Mouse (Mus musculus): ENCODE results near the gene Mbip. TPM values are rescaled to one million over a fixed set of nuclear protein-coding genes. Genes with fewer than 3 reads are reported as not detected.

Gene Mbip
- polyA plus RNA-seq (2012; rRNA removed): 36.6 and 37.2 TPM in 2 replicates

DNA sequence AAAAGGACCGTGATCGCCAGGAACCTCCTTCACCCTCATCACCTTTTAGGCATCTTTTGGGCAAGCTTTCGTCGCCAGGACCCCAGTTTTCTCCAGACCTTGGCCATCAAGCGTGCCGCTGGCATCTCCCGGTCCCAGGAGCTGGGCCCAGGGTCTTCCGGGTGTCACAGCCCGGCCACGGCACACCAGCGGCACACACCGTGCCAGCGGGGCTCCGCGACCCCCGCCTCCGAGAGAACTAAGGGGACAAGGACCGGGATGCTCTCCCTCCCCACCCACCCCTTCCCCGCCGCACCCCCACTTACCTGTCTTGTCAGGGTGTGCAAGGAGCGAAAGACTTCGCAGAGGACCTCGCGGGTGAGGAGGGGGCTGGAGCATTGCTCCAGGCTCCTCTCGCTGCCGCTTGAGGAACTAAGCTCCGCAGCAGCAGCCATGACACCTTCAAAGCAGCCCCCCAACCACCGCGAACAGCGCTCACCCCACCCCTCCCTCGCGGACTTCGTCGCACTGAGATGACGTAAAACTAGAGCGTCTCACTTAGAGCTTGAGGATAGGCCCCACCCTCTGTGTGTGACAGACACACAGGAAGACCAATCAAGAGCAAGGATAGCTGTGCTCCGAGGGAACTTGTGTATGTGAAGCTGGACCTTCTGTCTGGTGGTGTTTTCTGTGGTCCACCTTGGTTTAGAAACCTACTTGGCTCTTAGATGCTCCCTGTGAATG is at the start of gene Mbip:
Gene Mbip, minus strand, starts transcription at position 528 of the 723 bp plus-strand sequence.
- H3K27ac ChIP-seq (ENCODE audit: insufficient read depth, low read length): no peak within 1 kb of the TSS
- TF ChIP-seq POLR2A (IDR thresholded peaks at IDR 0.05; ENCODE audit: extremely low read depth, insufficient read depth, low read length) (peak; percentile 79), CTCF (IDR thresholded peaks at IDR 0.05; ENCODE audit: extremely low read depth, insufficient read depth, low read length) (no peak)
- no peaks in the 10 kb centered on the region for H3K4me1 ChIP-seq (ENCODE audit: control insufficient read depth, insufficient read depth, low read length)
- peak within 1 kb of the TSS; percentile 73 for H3K4me3 ChIP-seq (ENCODE audit: insufficient read depth, low read length)

GRCm38 (mm10) chr12:56387647-56388205 is 42.0 kb upstream of the Mbip start:
- no peak overlapping the region for H3K27ac ChIP-seq (ENCODE audit: insufficient read depth, low read length)
- no peak overlapping the region for H3K4me3 ChIP-seq (ENCODE audit: insufficient read depth, low read length)
- TF ChIP-seq CTCF (IDR thresholded peaks at IDR 0.05; ENCODE audit: extremely low read depth, insufficient read depth, low read length): no peak
- no peak for TF ChIP-seq POLR2A (IDR thresholded peaks at IDR 0.05; ENCODE audit: extremely low read depth, insufficient read depth, low read length)
- no peaks in the 10 kb centered on the region for H3K4me1 ChIP-seq (ENCODE audit: control insufficient read depth, insufficient read depth, low read length)

DNA sequence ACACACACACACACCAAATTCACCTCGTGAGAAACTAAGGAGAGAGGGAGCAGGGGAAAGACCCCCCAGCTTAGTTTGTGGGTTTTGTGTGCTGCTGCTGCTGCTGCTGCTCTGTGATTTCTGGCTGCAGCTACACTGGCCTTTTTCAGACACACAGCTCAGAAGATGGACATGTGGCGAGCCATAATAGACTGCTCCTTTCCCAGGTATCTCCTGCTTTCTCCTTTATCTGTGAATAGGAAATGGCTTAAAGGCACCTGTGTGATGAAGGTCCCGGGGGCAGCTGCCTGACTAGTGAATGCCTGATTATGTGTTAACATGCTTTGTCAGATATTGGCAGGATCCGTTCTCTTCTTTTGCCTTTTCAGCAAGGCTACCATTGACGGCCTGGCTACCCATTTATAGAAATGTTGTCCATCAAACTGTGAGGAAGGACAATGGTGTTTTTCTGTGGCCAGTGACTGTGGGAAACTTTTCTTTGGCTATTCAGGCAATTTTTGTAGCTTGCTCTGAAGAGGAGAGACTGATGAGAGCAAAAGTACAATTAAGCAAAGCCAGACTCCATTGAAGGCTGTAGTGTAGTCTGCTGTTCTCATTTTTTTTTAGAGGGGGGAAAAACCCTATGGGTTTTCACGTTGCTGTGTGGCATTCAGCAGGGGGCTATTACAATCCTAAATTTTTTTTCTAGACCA is 41.4 kb upstream of the Mbip start:
- H3K27ac ChIP-seq (ENCODE audit: insufficient read depth, low read length): no peak overlapping the region
- no peak for TF ChIP-seq POLR2A (IDR thresholded peaks at IDR 0.05; ENCODE audit: extremely low read depth, insufficient read depth, low read length)
- TF ChIP-seq CTCF (IDR thresholded peaks at IDR 0.05; ENCODE audit: extremely low read depth, insufficient read depth, low read length): no peak

DNA sequence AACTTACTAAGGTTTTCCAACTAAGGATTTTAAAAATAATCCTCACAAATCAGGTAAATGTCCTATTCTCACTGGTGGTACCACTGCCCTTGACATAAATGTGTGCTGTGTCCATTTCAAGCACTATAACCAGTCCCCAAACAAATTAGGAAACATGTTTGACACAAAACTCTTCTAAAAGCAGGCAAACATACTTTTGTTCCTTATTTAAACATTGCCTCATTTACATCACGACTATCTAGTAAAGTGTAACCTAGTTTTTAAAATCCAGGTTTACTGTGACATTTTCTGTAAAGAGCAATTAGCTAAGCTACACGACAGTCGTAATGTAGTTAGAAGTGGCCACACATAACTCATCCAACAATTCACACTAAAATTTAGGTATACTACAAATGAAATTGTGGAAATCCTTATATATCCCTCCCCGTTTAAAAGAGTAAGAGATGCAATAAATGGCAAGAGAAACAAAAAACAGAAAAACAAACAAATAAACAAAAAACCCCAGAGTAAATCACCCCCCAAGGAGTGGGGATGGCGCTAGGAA is 851 bp downstream of the Mbip start:
- H3K27ac ChIP-seq (ENCODE audit: insufficient read depth, low read length): no peak overlapping the region
- H3K4me3 ChIP-seq (ENCODE audit: insufficient read depth, low read length): peak overlapping the region; percentile 73
- no peak for TF ChIP-seq CTCF (IDR thresholded peaks at IDR 0.05; ENCODE audit: extremely low read depth, insufficient read depth, low read length)
- TF ChIP-seq POLR2A (IDR thresholded peaks at IDR 0.05; ENCODE audit: extremely low read depth, insufficient read depth, low read length): no peak

More for the DNA sequence above, 41.4 kb upstream of the Mbip start:
- H3K4me1 ChIP-seq (ENCODE audit: control insufficient read depth, insufficient read depth, low read length): no peaks in the 10 kb centered on the region
- H3K4me3 ChIP-seq (ENCODE audit: insufficient read depth, low read length): no peak overlapping the region

GRCm38 (mm10) chr12:56339295-56340056 is 6.2 kb downstream of the Mbip start:
- Histone ChIP-seq H3K4me1 (ENCODE audit: control insufficient read depth, insufficient read depth, low read length) (no peaks in the 10 kb centered on the region), H3K4me3 (ENCODE audit: insufficient read depth, low read length) (no peak overlapping the region), H3K27ac (ENCODE audit: insufficient read depth, low read length) (no peak overlapping the region)
- TF ChIP-seq POLR2A (IDR thresholded peaks at IDR 0.05; ENCODE audit: extremely low read depth, insufficient read depth, low read length) (no peak), CTCF (IDR thresholded peaks at IDR 0.05; ENCODE audit: extremely low read depth, insufficient read depth, low read length) (no peak)

More for the DNA sequence above, 851 bp downstream of the Mbip start:
- no peaks in the 10 kb centered on the region for H3K4me1 ChIP-seq (ENCODE audit: control insufficient read depth, insufficient read depth, low read length)

- no peak for TF ChIP-seq CTCF (IDR thresholded peaks at IDR 0.05; ENCODE audit: extremely low read depth, insufficient read depth, low read length)
- TF ChIP-seq POLR2A (IDR thresholded peaks at IDR 0.05; ENCODE audit: extremely low read depth, insufficient read depth, low read length): no peak
- Histone ChIP-seq H3K4me3 (ENCODE audit: insufficient read depth, low read length) (no peak overlapping the region), H3K4me1 (ENCODE audit: control insufficient read depth, insufficient read depth, low read length) (no peaks in the 10 kb centered on the region), H3K27ac (ENCODE audit: insufficient read depth, low read length) (no peak overlapping the region)
Observed at GRCm38 (mm10) chr12:56333461-56333860, 12.2 kb downstream of the Mbip start.

DNA sequence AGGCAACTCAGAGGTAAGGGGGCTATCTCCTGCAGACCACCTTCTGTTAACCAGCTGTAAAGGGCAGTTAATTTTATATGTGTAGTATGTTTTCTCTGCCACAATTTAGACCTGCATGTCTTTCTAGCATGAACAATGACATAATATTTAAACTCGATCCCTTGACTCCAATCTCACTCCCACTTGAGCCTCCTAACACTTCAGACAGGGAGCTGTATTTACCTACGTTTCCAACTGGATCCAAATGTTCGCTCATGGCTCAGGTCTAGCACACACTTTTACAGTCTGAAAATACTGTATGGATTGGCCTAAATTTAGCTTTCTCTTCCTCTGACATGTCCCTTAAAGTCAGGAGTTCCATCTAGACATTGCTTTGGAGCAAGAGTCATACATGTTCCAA is 13.2 kb downstream of the Mbip start:
- H3K4me1 ChIP-seq (ENCODE audit: control insufficient read depth, insufficient read depth, low read length): no peaks in the 10 kb centered on the region
- no peak overlapping the region for H3K4me3 ChIP-seq (ENCODE audit: insufficient read depth, low read length)
- no peak overlapping the region for H3K27ac ChIP-seq (ENCODE audit: insufficient read depth, low read length)
- TF ChIP-seq CTCF (IDR thresholded peaks at IDR 0.05; ENCODE audit: extremely low read depth, insufficient read depth, low read length): no peak
- TF ChIP-seq POLR2A (IDR thresholded peaks at IDR 0.05; ENCODE audit: extremely low read depth, insufficient read depth, low read length): no peak

GRCm38 (mm10) chr12:56327448-56327998 is 18.2 kb downstream of the Mbip start:
- H3K4me1 ChIP-seq (ENCODE audit: control insufficient read depth, insufficient read depth, low read length): no peaks in the 10 kb centered on the region
- no peak overlapping the region for H3K27ac ChIP-seq (ENCODE audit: insufficient read depth, low read length)
- TF ChIP-seq CTCF (IDR thresholded peaks at IDR 0.05; ENCODE audit: extremely low read depth, insufficient read depth, low read length): no peak
- H3K4me3 ChIP-seq (ENCODE audit: insufficient read depth, low read length): no peak overlapping the region

GRCm38 (mm10) chr12:56325851-56326250 is 19.8 kb downstream of the Mbip start:
- Histone ChIP-seq H3K4me1 (ENCODE audit: control insufficient read depth, insufficient read depth, low read length) (no peaks in the 10 kb centered on the region), H3K4me3 (ENCODE audit: insufficient read depth, low read length) (no peak overlapping the region), H3K27ac (ENCODE audit: insufficient read depth, low read length) (no peak overlapping the region)
- TF ChIP-seq POLR2A (IDR thresholded peaks at IDR 0.05; ENCODE audit: extremely low read depth, insufficient read depth, low read length) (no peak), CTCF (IDR thresholded peaks at IDR 0.05; ENCODE audit: extremely low read depth, insufficient read depth, low read length) (no peak)
